18 mouse cellular contexts compared by ENCODE assay signal in the genomic region with DNA sequence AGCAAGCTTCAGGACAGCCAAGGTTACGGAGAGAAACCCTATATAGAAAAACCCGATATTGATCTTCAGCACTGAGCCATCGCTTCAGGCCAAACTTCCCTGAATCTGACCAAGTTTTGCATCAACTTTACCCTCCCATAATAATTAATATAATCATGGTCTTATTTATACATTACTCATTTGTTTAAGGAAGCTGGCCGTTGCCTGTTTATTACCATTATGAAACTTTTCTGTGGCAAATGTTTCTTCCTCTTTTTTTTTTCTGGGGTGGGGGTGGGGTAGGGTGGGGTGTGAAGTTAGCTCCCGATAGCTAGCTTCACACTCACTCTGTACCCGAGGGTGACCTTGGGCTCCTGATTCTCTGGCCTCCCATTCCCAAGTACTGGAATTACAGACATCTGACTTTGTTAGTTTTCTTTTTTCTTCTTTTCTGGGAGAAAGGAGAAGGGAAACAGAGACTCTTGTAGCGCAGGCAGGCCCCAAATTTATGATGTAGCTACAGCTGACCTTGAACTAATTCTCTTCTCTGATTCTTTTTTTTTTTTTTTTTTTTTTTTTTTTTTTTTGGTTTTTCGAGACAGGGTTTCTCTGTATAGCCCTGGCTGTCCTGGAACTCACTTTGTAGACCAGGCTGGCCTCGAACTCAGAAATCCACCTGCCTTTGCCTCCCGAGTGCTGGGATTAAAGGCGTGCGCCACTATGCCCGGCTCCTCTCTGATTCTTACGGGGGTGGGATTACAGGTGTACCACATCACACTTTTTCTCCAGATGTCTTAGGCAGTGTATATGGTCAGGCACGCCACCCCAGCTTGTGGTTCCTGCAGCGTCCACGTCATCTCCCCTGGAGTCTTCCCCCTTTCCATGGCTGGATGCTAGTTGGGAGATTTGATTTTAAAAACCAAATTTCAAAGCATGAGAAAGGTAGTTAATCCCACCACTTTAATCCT. TPM values are rescaled to one million over a fixed set of nuclear protein-coding genes. Genes with fewer than 3 reads are reported as not detected.
A peak's percentile ranks its signal among the peaks of the same experiment; 100 is the strongest.
DNase-seq lines count a peak whose midpoint lies in the region; ATAC-seq and TF ChIP-seq lines count a peak whose summit lies in the region.
"Had no signal": no experiment of that assay in that cellular context is flagged by ENCODE, and none has a peak within 500 bp of the region (broad histone marks: within the 10 kb centered on the region; RNA-seq: fewer than 3 reads in every experiment).

No protein-coding gene starts in this region.

- 0 out of 2 replicates have a peak, but pooled peaks cover 2% of the 10 kb centered on the region for H3K4me1 ChIP-seq in liver, adult 2 months (ENCODE audit: control insufficient read depth, insufficient read depth, low read length)
- peaks cover 3% of the 10 kb centered on the region; the same call in 1 of the 2 replicates for H3K4me1 ChIP-seq in liver, embryonic 11.5 days (replicated peaks; ENCODE audit: control insufficient read depth, insufficient read depth, low read length)
- peaks cover 16 to 21% of the 10 kb centered on the region in 2 experiments for H3K4me1 ChIP-seq in MEL (ENCODE audit: control insufficient read depth in 1 of 2, insufficient read depth in 2 of 2, low read length in 2 of 2)
- H3K4me1 ChIP-seq in intestine, postnatal 0 days (replicated peaks; ENCODE audit: control insufficient read depth, insufficient read depth, low read length), result no peaks in the 10 kb centered on the region
- no peaks in the 10 kb centered on the region for H3K4me1 ChIP-seq in stomach, postnatal 0 days (replicated peaks; ENCODE audit: control insufficient read depth, insufficient read depth)
- H3K4me1 ChIP-seq: embryonic facial prominence, embryonic 13.5 days; hindbrain, embryonic 15.5 days; limb, embryonic 13.5 days had no signal

- H3K27ac ChIP-seq in liver, adult 2 months (replicated peaks; ENCODE audit: insufficient read depth, low read depth, low read length), result no peak overlapping the region; the same call in 1 of the 2 replicates
- H3K27ac ChIP-seq in liver, embryonic 11.5 days (ENCODE audit: low read depth, low read length), result no peak overlapping the region; the same call in 1 of the 2 replicates
- H3K27ac ChIP-seq in MEL (ENCODE audit: control insufficient read depth, low read depth, low read length), result peak overlapping the region; percentile 93
- 0 out of 2 replicates have a peak overlapping the region, but pooled peaks have one; percentile 21 for H3K27ac ChIP-seq in intestine, postnatal 0 days (ENCODE audit: low read depth, low read length)
- no peak overlapping the region for H3K27ac ChIP-seq in stomach, postnatal 0 days (replicated peaks)
- H3K27ac ChIP-seq: embryonic facial prominence, embryonic 13.5 days; hindbrain, embryonic 15.5 days; limb, embryonic 13.5 days had no signal

- no peaks in the 10 kb centered on the region for H3K36me3 ChIP-seq in liver, adult 2 months (ENCODE audit: control insufficient read depth, insufficient read depth, low read length)
- no peaks in the 10 kb centered on the region for H3K36me3 ChIP-seq in liver, embryonic 11.5 days (ENCODE audit: control insufficient read depth, insufficient read depth, low read length)
- peaks cover 0 to 27% of the 10 kb centered on the region in 2 experiments; a peak in 2 of 4 replicates for H3K36me3 ChIP-seq in MEL (ENCODE audit: control insufficient read depth in 1 of 2, insufficient read depth in 2 of 2, low read length in 2 of 2)
- H3K36me3 ChIP-seq in intestine, postnatal 0 days (ENCODE audit: control insufficient read depth, insufficient read depth), result no peaks in the 10 kb centered on the region
- no peaks in the 10 kb centered on the region for H3K36me3 ChIP-seq in stomach, postnatal 0 days (ENCODE audit: control insufficient read depth, insufficient read depth, low read length)
- H3K36me3 ChIP-seq: embryonic facial prominence, embryonic 13.5 days; hindbrain, embryonic 15.5 days; limb, embryonic 13.5 days had no signal

- DNase-seq in liver, adult 2 months (ENCODE audit: extremely low read depth, low read depth, low spot score), result peak; percentile 43
- DNase-seq in liver, embryonic 11.5 days (ENCODE audit: low spot score), result no peak
- peak; percentile 81 for DNase-seq in MEL (ENCODE audit: low read depth, low spot score)
- DNase-seq in retina, embryonic 14.5 days (ENCODE audit: low spot score), result no peak
- no peak for DNase-seq in stomach, postnatal 0 days (ENCODE audit: low spot score)
- DNase-seq: adrenal gland, postnatal 10 days; cerebellum, adult 2 months; forebrain, postnatal 0 days; kidney, adult 2 months; kidney, postnatal 14 days; lung, embryonic 14.5 days; midbrain, embryonic 14.5 days; thymus, postnatal 36 days had no signal

- no peak overlapping the region for H3K9ac ChIP-seq in liver, adult 2 months (ENCODE audit: low read depth, low read length)
- no peak overlapping the region for H3K9ac ChIP-seq in liver, embryonic 11.5 days (ENCODE audit: low read depth, low read length)
- peak overlapping the region; percentile 68 for H3K9ac ChIP-seq in MEL (ENCODE audit: control insufficient read depth, low read depth, low read length, poor library complexity, severe bottlenecking)
- H3K9ac ChIP-seq in intestine, postnatal 0 days (ENCODE audit: low read depth, low read length), result no peak overlapping the region
- H3K9ac ChIP-seq in stomach, postnatal 0 days (ENCODE audit: low read length), result no peak overlapping the region
- H3K9ac ChIP-seq: embryonic facial prominence, embryonic 13.5 days; forebrain, postnatal 0 days; hindbrain, embryonic 15.5 days; limb, embryonic 13.5 days; lung, embryonic 14.5 days had no signal

- no peaks in the 10 kb centered on the region for H3K9me3 ChIP-seq in liver, embryonic 11.5 days (ENCODE audit: control insufficient read depth, low read length)
- no peaks in the 10 kb centered on the region for H3K9me3 ChIP-seq in MEL (replicated peaks; ENCODE audit: insufficient read depth, low read length)
- no peaks in the 10 kb centered on the region for H3K9me3 ChIP-seq in intestine, postnatal 0 days (ENCODE audit: control insufficient read depth)
- no peaks in the 10 kb centered on the region for H3K9me3 ChIP-seq in stomach, postnatal 0 days (ENCODE audit: control insufficient read depth, low read length)
- H3K9me3 ChIP-seq: embryonic facial prominence, embryonic 13.5 days; hindbrain, embryonic 15.5 days; limb, embryonic 13.5 days had no signal

- no peak for TF ChIP-seq CTCF in liver, adult 2 months (IDR thresholded peaks at IDR 0.05; ENCODE audit: low read depth, low read length)
- no peak for TF ChIP-seq CTCF in MEL (IDR thresholded peaks at IDR 0.05 in 2 of 3, conservative IDR thresholded peaks at IDR 0.05 in 1 of 3; ENCODE audit: control insufficient read depth in 1 of 3, insufficient read depth in 1 of 3, low read depth in 2 of 3, low read length in 3 of 3, poor library complexity in 1 of 3, severe bottlenecking in 1 of 3)
- no peak for TF ChIP-seq CTCF in intestine, postnatal 0 days (IDR thresholded peaks at IDR 0.05; ENCODE audit: low read depth)
- TF ChIP-seq CTCF in stomach, postnatal 0 days (IDR thresholded peaks at IDR 0.05; ENCODE audit: low read depth), result no peak

- peak; percentile 43 to 67; a peak in 3 of 4 replicates for TF ChIP-seq EP300 in MEL (IDR thresholded peaks at IDR 0.05; ENCODE audit: low read depth in 1 of 2, low read length in 2 of 2)
- no peak for TF ChIP-seq EP300 in stomach, postnatal 0 days (optimal IDR thresholded peaks at IDR 0.05)

- no peak for TF ChIP-seq POLR2A in liver, adult 2 months (IDR thresholded peaks at IDR 0.05; ENCODE audit: extremely low read depth, insufficient read depth, low read length)
- no peak for TF ChIP-seq POLR2A in MEL (IDR thresholded peaks at IDR 0.05; ENCODE audit: control insufficient read depth in 1 of 2, insufficient read depth in 1 of 2, low read depth in 1 of 2, low read length in 2 of 2, poor library complexity in 1 of 2)

- no peak for ATAC-seq in liver, embryonic 11.5 days (replicated peaks; ENCODE audit: low FRiP score)
- no peak for ATAC-seq in intestine, postnatal 0 days
- no peak for ATAC-seq in erythroid progenitor cell, adult 5-6 weeks (replicated peaks; ENCODE audit: low FRiP score, poor library complexity, severe bottlenecking)
- no peak for ATAC-seq in stomach, postnatal 0 days (ENCODE audit: low FRiP score, low TSS enrichment)
- ATAC-seq: forebrain, postnatal 0 days had no signal

- 61% methylated on average over 16 of the region's 17 CpGs for whole genome bisulfite sequencing in liver, adult 2 months
- 66% methylated on average over 16 of the region's 17 CpGs for WGBS in liver, embryonic 11.5 days
- WGBS in intestine, postnatal 0 days, result 63% methylated on average over 16 of the region's 17 CpGs
- 72% methylated on average over 16 of the region's 17 CpGs for WGBS in stomach, postnatal 0 days

- H3K4me2 ChIP-seq in liver, embryonic 11.5 days, result no peak overlapping the region
- no peak overlapping the region for H3K4me2 ChIP-seq in intestine, postnatal 0 days (replicated peaks; ENCODE audit: low read depth)
- H3K4me2 ChIP-seq in stomach, postnatal 0 days (replicated peaks; ENCODE audit: low read depth), result no peak overlapping the region
- H3K4me2 ChIP-seq: embryonic facial prominence, embryonic 13.5 days; hindbrain, embryonic 15.5 days; limb, embryonic 13.5 days; lung, embryonic 14.5 days had no signal

- H3K79me2 ChIP-seq in liver, adult 2 months (ENCODE audit: control insufficient read depth, insufficient read depth, low read length), result no peaks in the 10 kb centered on the region
- H3K79me2 ChIP-seq in MEL (ENCODE audit: control insufficient read depth, insufficient read depth, low read length, poor library complexity), result no peaks in the 10 kb centered on the region

- H3K4me3 ChIP-seq in liver, adult 2 months (ENCODE audit: insufficient read depth, low read depth, low read length), result no peak overlapping the region
- no peak overlapping the region for H3K4me3 ChIP-seq in liver, embryonic 11.5 days (ENCODE audit: low read depth, low read length)
- peak overlapping the region; percentile 49 to 55 for H3K4me3 ChIP-seq in MEL (ENCODE audit: control insufficient read depth in 1 of 2, insufficient read depth in 1 of 2, low read depth in 2 of 2, low read length in 2 of 2)
- no peak overlapping the region for H3K4me3 ChIP-seq in intestine, postnatal 0 days (ENCODE audit: low read depth, low read length)
- H3K4me3 ChIP-seq in stomach, postnatal 0 days (ENCODE audit: low read depth, low read length), result no peak overlapping the region
- H3K4me3 ChIP-seq: embryonic facial prominence, embryonic 13.5 days; hindbrain, embryonic 15.5 days; limb, embryonic 13.5 days had no signal

- TF ChIP-seq RAD21 in MEL (IDR thresholded peaks at IDR 0.05; ENCODE audit: low read depth, low read length), result no peak

- no peaks in the 10 kb centered on the region for H3K27me3 ChIP-seq in liver, adult 2 months (ENCODE audit: control insufficient read depth, insufficient read depth, low read length)
- H3K27me3 ChIP-seq in liver, embryonic 11.5 days (replicated peaks; ENCODE audit: control insufficient read depth, insufficient read depth, low read length), result no peaks in the 10 kb centered on the region
- H3K27me3 ChIP-seq in MEL (ENCODE audit: control insufficient read depth in 1 of 2, insufficient read depth in 2 of 2, low read length in 2 of 2), result no peaks in the 10 kb centered on the region
- no peaks in the 10 kb centered on the region for H3K27me3 ChIP-seq in intestine, postnatal 0 days (replicated peaks; ENCODE audit: control insufficient read depth, insufficient read depth, low read length)
- H3K27me3 ChIP-seq in stomach, postnatal 0 days (ENCODE audit: control insufficient read depth, insufficient read depth, low read length), result no peaks in the 10 kb centered on the region
- H3K27me3 ChIP-seq: embryonic facial prominence, embryonic 13.5 days; hindbrain, embryonic 15.5 days; limb, embryonic 13.5 days had no signal

RNA-seq across cellular contexts. Expression of a gene that starts 5.8 kb away (rescaled TPM):
- total RNA-seq in liver, adult 2 months (2014; rRNA removed), result 5.4 and 5.6 TPM in 2 replicates
- 9.7 and 12.7 TPM in 2 replicates for polyA plus RNA-seq in liver, adult 2 months (2012; rRNA removed)
- polyA plus RNA-seq in liver, embryonic 11.5 days (2014; fragmentation: Nextera tagmentation; extraction: Ambion mirVana), result 10.8 and 11.8 TPM in 2 replicates
- total RNA-seq in MEL (2012; rRNA removed), result 11.8 and 14.8 TPM in 2 replicates
- 10 to 100 TPM in 1 of 2 experiments, not detected in 1; 19.1 TPM for polyA plus RNA-seq in MEL (2012; ENCODE audit: insufficient read depth in 1 of 2, insufficient read length in 2 of 2, low read depth in 1 of 2, low replicate concordance in 2 of 2, missing spikeins in 1 of 2)
- 8.5 and 9.4 TPM in 2 replicates for polyA plus RNA-seq in intestine, postnatal 0 days (2015; fragmentation: Nextera tagmentation; extraction: Ambion mirVana)
- 5.4 and 10.9 TPM in 2 replicates for total RNA-seq in erythroid progenitor cell, adult 5-6 weeks (2015; ENCODE audit: low replicate concordance)
- total RNA-seq in erythroid progenitor cell, adult 5-6 weeks (2017; ENCODE audit: low replicate concordance), result 2.4 and 3.6 TPM in 2 replicates
- polyA plus RNA-seq in stomach, postnatal 0 days (2015; fragmentation: Nextera tagmentation; extraction: Ambion mirVana), result 10.3 and 12.0 TPM in 2 replicates

Comparison
In these comparisons a context has a peak if more than half of its experiments do, and no peak if none do; other contexts are left out.
1. DNase-seq: peak in liver, adult 2 months (single experiment) and MEL (single experiment); none in liver, embryonic 11.5 days (single experiment), retina, embryonic 14.5 days (single experiment) and stomach, postnatal 0 days (single experiment).
2. H3K27ac ChIP-seq: peak in MEL (single experiment) and intestine, postnatal 0 days (single experiment); none in liver, adult 2 months (single experiment), liver, embryonic 11.5 days (single experiment) and stomach, postnatal 0 days (single experiment).
3. H3K4me3 ChIP-seq: peak in MEL (2 of 2); none in liver, adult 2 months (single experiment), liver, embryonic 11.5 days (single experiment), intestine, postnatal 0 days (single experiment) and stomach, postnatal 0 days (single experiment).